Mouse (Mus musculus): ENCODE data around the gene Fras1. TPM values are rescaled to one million over a fixed set of nuclear protein-coding genes. Genes with fewer than 3 reads are reported as not detected.
A peak's percentile ranks its signal among the peaks of the same experiment; 100 is the strongest.

Fras1 gene
- 1.2 and 1.7 TPM in 2 replicates for polyA plus RNA-seq (2015; fragmentation: Nextera tagmentation; extraction: Ambion mirVana)

DNA sequence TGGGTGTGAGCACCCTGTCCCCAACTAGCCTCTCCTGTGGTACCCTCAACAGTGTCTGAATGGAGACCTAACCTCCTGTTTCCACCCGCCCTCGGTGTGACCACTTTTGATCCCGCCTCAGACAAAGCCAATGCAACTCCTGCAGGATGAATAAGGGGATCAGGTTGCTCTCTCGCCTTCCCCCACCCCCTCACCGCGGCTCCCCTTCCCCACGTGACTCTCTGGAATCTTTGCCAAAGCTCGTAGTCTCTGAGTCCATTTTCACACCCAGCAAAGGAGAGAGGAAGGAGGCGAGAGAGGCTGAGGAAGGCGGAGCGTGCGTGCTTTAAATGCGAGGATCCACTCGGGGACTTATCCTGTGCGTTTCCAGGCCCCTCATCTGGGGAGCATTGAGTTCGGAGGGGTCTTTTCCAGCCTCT is at the start of gene Fras1:
Fras1 (plus strand) TSS at position 389 of the 419 bp plus-strand sequence.
- Histone ChIP-seq H3K27ac (no peak within 1 kb of the TSS), H3K9me3 (replicated peaks) (no peaks in the 10 kb centered on the region), H3K9ac (peak within 1 kb of the TSS; percentile 10), H3K4me3 (replicated peaks) (peak within 1 kb of the TSS; percentile 56), H3K36me3 (no peaks in the 10 kb centered on the region), H3K27me3 (peaks cover 56% of the 10 kb centered on the region), H3K4me1 (replicated peaks) (0 out of 2 replicates have a peak, but pooled peaks cover 8% of the 10 kb centered on the region), H3K4me2 (peak within 1 kb of the TSS; percentile 56)
- WGBS (ENCODE audit: insufficient replicate concordance), result 2% methylated on average over 16 of the region's 16 CpGs
- 0 out of 2 replicates have a peak, but pooled peaks have one; percentile 15 for ATAC-seq (ENCODE audit: low read depth)
- no peak for DNase-seq

DNA sequence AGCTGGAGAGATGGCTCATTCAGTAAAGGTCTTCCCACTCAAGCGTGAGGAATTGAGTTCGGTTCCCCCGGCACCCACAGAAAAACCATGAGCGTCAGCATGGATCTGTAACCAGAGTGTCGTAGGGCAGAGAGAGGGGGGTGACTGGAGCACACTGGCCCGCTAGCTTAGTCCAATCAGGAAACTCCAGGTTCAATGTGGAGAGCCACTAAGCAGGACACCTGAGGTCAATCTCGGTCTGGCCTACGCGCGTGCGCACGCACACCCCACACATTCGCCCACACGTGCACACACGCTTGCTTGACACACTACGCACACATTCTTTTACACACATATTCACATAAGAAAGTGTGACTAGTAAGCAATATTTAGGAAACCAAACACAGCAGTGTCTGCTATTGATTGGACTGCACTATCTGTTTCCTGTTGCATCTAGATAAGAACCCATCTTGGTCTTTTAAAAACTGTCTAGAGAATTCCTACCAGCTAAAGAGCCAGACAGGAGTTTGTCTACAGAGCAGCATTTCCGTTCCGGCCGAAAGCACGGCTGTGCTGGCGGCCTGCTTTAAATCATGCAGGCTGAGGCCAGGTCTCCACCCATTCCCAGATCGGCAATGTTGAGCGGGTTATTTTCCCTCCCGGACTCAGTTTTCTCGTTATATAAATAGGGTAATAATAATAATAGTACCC is 42.6 kb upstream of the Fras1 start:
- 82% methylated on average over 25 of the region's 25 CpGs for WGBS (ENCODE audit: insufficient replicate concordance)
- ATAC-seq (ENCODE audit: low read depth) (no peak), DNase-seq (no peak)
- H3K36me3 ChIP-seq, result no peaks in the 10 kb centered on the region
- no peak overlapping the region for H3K4me3 ChIP-seq (replicated peaks)
- H3K9me3 ChIP-seq (replicated peaks), result no peaks in the 10 kb centered on the region
- no peaks in the 10 kb centered on the region for H3K4me1 ChIP-seq (replicated peaks)
- no peak overlapping the region for H3K9ac ChIP-seq
- H3K27ac ChIP-seq, result no peak overlapping the region
- H3K27me3 ChIP-seq, result no peaks in the 10 kb centered on the region
- H3K4me2 ChIP-seq, result no peak overlapping the region

DNA sequence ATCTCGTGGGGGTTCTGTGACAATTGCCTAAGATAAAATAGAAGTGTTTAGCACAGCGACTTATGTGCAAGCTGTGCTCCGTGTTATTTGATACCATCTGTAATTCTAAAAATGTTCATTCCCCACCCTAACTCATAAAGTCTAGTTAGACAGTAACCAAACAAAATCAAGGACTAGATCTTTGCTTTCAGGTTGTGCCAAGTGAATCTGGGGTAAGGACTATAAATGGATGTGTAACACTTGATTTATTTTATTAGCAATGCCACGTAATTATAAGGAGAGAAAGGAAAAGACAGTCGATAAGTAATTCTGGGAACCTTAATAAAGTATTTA is 42.1 kb upstream of the Fras1 start:
- ATAC-seq (ENCODE audit: low read depth), result no peak

DNA sequence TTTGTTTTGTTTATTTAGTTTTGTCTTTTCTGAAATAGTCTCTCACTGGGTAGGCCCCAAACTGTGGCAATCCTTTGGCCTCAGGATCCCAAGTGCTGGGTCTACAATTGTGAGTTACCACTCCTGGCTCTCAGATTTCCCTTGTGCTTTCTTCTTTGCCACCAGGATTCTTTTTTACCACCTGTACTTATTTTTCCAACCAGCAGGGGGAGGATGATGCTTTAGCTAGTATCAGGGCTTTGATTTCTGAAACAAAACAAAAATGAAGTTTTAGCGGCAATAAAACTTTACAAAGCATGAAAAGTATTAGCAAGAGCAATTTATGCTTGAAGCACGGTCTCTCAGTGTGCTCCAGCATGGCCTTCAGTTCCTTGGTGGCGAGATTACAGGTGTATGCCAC is 39.8 kb upstream of the Fras1 start:
- Histone ChIP-seq H3K4me2 (no peak overlapping the region), H3K4me3 (replicated peaks) (no peak overlapping the region), H3K9me3 (replicated peaks) (no peaks in the 10 kb centered on the region), H3K27me3 (no peaks in the 10 kb centered on the region), H3K27ac (no peak overlapping the region), H3K9ac (no peak overlapping the region), H3K36me3 (no peaks in the 10 kb centered on the region), H3K4me1 (replicated peaks) (no peaks in the 10 kb centered on the region)
- 48% methylated on average over 3 of the region's 3 CpGs for WGBS (ENCODE audit: insufficient replicate concordance)
- DNase-seq (no peak), ATAC-seq (ENCODE audit: low read depth) (no peak)

More for the DNA sequence above, 42.1 kb upstream of the Fras1 start:
- Histone ChIP-seq H3K36me3 (no peaks in the 10 kb centered on the region), H3K9ac (no peak overlapping the region), H3K9me3 (replicated peaks) (no peaks in the 10 kb centered on the region), H3K4me2 (no peak overlapping the region), H3K27ac (no peak overlapping the region), H3K27me3 (no peaks in the 10 kb centered on the region), H3K4me1 (replicated peaks) (no peaks in the 10 kb centered on the region), H3K4me3 (replicated peaks) (no peak overlapping the region)
- 68% methylated on average over 5 of the region's 5 CpGs for WGBS (ENCODE audit: insufficient replicate concordance)
- no peak for DNase-seq

DNA sequence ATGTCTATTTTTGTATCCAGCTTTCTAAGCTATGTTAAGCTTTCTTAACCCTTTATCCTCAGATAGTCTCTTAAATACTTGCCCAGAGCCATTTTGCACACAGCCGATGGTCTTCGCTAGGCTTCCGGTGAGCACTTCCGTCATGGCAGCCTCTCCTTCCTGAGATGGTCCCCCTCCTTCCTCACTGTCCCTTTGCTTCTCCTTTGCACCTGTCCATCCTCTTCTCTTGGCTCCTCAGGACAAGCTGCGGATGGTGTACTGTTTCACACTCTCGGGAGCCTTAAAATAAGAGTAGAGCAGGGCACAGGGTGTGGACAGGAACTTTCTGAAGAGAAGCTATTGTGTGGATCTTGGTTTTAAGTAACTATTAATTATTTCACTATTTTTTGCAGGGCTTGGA is 33.2 kb upstream of the Fras1 start:
- Histone ChIP-seq H3K36me3 (no peaks in the 10 kb centered on the region), H3K27me3 (no peaks in the 10 kb centered on the region), H3K9ac (no peak overlapping the region), H3K9me3 (replicated peaks) (no peaks in the 10 kb centered on the region), H3K4me3 (replicated peaks) (no peak overlapping the region), H3K27ac (no peak overlapping the region), H3K4me2 (no peak overlapping the region), H3K4me1 (replicated peaks) (no peaks in the 10 kb centered on the region)
- ATAC-seq (ENCODE audit: low read depth) (no peak), DNase-seq (no peak)
- WGBS (ENCODE audit: insufficient replicate concordance), result 82% methylated on average over 6 of the region's 6 CpGs

DNA sequence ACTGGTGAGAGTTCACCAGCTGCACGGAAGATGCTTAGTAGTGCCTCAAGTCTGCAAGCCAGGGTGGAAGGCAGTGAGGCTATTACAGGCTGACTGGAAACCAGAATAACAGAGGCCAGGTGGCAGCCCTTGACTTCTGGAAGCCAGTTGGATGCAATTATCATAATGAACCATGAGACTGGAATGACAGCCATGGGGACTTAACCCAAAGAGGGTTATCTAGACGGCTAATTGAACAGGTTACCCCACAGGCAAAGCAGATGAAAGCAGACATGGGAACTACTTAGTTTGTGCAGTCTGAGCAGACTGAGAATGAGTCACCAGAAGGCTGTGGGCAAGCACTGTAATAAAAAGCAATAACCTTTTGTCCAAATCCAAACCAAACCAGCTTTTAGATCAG is 28.8 kb upstream of the Fras1 start:
- no peak overlapping the region for H3K27ac ChIP-seq
- no peak overlapping the region for H3K4me3 ChIP-seq (replicated peaks)
- no peak for DNase-seq
- H3K4me2 ChIP-seq, result no peak overlapping the region
- no peak for ATAC-seq (ENCODE audit: low read depth)
- H3K9ac ChIP-seq, result no peak overlapping the region
- no peaks in the 10 kb centered on the region for H3K36me3 ChIP-seq
- no peaks in the 10 kb centered on the region for H3K9me3 ChIP-seq (replicated peaks)
- H3K27me3 ChIP-seq, result no peaks in the 10 kb centered on the region
- H3K4me1 ChIP-seq (replicated peaks), result no peaks in the 10 kb centered on the region
- WGBS (ENCODE audit: insufficient replicate concordance), result 64% methylated on average over 2 of the region's 2 CpGs

DNA sequence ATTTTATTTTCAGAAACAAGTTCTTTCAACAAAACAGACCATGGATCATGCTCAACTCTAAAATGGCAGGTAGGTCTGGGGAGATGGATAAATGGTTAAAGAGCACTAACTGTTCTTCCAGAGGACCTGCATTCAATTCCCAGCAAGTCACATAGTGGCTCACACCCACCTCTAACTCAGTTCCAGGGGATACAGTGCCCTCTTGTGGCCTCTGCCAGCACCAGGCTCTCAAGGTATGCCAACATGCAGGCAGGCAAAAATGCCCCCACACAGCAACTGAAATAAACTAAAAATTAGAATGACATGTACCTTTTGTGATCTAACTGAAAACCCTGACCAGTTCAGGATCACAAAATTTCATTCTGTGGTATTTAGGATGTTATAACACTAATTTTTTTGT is 21.8 kb upstream of the Fras1 start:
- ATAC-seq (ENCODE audit: low read depth) (no peak), DNase-seq (no peak)
- no peak overlapping the region for H3K9ac ChIP-seq

DNA sequence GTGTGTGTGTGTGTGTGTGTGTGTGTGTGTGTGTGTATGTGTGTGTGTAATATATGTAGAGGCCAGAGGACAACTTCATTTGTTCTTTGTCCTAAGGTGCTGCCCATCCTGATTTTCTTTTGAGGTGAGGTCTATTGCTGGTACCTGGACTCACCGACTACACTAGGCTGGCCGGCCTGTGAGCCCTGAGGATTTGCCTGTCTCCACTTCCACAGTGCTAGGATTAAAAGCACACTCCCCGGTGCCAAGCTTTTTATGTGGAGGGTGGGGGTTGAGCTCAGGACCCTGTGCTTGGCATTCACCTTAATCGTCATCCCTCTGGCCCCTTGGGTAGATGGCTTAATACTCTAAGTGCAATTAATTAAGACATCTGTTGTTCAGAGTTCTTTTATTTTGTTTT is 9.8 kb upstream of the Fras1 start:
- Histone ChIP-seq H3K4me2 (no peak overlapping the region), H3K27ac (no peak overlapping the region), H3K4me3 (replicated peaks) (no peak overlapping the region), H3K9me3 (replicated peaks) (no peaks in the 10 kb centered on the region), H3K9ac (no peak overlapping the region), H3K4me1 (replicated peaks) (no peaks in the 10 kb centered on the region), H3K27me3 (no peaks in the 10 kb centered on the region), H3K36me3 (no peaks in the 10 kb centered on the region)
- 55% methylated on average over 4 of the region's 4 CpGs for WGBS (ENCODE audit: insufficient replicate concordance)
- ATAC-seq (ENCODE audit: low read depth), result no peak
- no peak for DNase-seq

More for the DNA sequence above, 21.8 kb upstream of the Fras1 start:
- Histone ChIP-seq H3K27me3 (no peaks in the 10 kb centered on the region), H3K9me3 (replicated peaks) (no peaks in the 10 kb centered on the region), H3K4me3 (replicated peaks) (no peak overlapping the region), H3K27ac (no peak overlapping the region), H3K4me1 (replicated peaks) (no peaks in the 10 kb centered on the region), H3K36me3 (no peaks in the 10 kb centered on the region), H3K4me2 (no peak overlapping the region)

DNA sequence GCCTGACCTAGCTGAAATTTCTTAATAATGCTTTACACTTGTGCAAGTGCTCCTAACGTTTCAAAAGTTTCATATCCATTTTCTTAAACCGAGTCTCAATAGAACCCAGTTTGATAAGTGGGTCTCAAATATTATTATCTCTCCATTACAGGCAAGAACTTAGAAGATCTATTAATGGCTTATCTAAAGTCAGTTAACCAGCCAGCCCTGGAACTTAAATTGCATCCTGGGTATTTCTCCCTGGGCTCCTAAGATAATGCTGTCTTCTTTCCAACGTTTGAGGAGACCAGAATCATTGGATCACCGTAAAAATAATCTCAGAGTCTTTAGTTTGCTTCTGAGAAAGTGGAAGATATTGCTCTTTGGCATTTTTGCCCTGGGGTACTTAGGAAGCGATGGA is 8.2 kb upstream of the Fras1 start:
- no peak overlapping the region for H3K9ac ChIP-seq
- no peak overlapping the region for H3K4me2 ChIP-seq
- no peaks in the 10 kb centered on the region for H3K27me3 ChIP-seq
- no peaks in the 10 kb centered on the region for H3K4me1 ChIP-seq (replicated peaks)
- no peaks in the 10 kb centered on the region for H3K36me3 ChIP-seq
- H3K4me3 ChIP-seq (replicated peaks), result no peak overlapping the region
- no peaks in the 10 kb centered on the region for H3K9me3 ChIP-seq (replicated peaks)
- 42% methylated on average over 5 of the region's 5 CpGs for WGBS (ENCODE audit: insufficient replicate concordance)
- no peak for DNase-seq
- ATAC-seq (ENCODE audit: low read depth), result no peak
- no peak overlapping the region for H3K27ac ChIP-seq

DNA sequence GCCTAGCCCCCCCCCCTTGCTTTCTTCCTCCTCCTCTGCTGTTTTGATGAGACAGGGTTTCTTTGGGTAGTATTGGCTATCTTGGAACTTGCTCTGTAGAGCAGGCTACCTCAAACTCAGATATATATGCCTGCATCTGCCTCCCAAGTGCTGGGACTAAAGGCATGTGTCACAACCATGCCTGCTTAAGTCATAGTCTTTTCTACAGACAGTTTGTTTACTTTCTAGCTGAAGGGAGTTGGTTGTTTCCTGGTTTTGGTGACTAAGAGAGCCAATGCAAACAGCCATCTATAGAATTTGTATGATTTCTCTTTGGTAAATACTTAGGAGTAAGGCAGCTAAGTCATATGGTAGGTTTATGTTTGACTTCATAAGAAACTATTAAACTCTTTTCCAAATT is 6.5 kb upstream of the Fras1 start:
- H3K9ac ChIP-seq, result no peak overlapping the region
- H3K4me1 ChIP-seq (replicated peaks), result no peaks in the 10 kb centered on the region
- H3K4me3 ChIP-seq (replicated peaks), result no peak overlapping the region
- DNase-seq (no peak), ATAC-seq (ENCODE audit: low read depth) (no peak)
- H3K27me3 ChIP-seq, result peaks cover 10% of the 10 kb centered on the region
- no peak overlapping the region for H3K27ac ChIP-seq
- H3K4me2 ChIP-seq, result no peak overlapping the region
- no peaks in the 10 kb centered on the region for H3K9me3 ChIP-seq (replicated peaks)
- no peaks in the 10 kb centered on the region for H3K36me3 ChIP-seq

DNA sequence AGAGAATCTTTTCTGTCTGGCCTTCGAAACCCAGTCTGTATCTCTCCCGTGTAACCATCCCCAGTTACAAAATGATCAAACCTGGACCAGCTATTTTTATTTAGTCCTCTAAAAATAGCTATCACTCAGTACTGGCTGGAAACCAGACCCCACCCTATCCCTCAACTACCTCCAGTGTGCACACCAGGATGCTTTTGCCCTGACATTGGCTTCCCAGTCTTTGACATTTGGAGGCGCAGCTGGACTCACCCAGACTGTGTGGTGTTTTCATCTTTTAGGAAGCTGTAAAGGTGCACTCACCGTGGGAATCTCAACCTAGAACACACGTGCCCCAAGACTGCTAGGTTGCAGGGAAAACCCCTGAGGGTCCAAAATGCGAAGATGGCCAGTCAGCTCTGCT is 649 bp upstream of the Fras1 start:
- Histone ChIP-seq H3K9ac (no peak overlapping the region), H3K4me2 (peak overlapping the region; percentile 56), H3K9me3 (replicated peaks) (no peaks in the 10 kb centered on the region), H3K4me3 (replicated peaks) (peak overlapping the region; percentile 56; the same call in 1 of the 2 replicates), H3K27ac (no peak overlapping the region), H3K27me3 (peaks cover 56% of the 10 kb centered on the region), H3K36me3 (no peaks in the 10 kb centered on the region), H3K4me1 (replicated peaks) (0 out of 2 replicates have a peak, but pooled peaks cover 8% of the 10 kb centered on the region)
- WGBS (ENCODE audit: insufficient replicate concordance), result 29% methylated on average over 6 of the region's 6 CpGs
- no peak for ATAC-seq (ENCODE audit: low read depth)
- DNase-seq, result no peak

Measured in liver, embryonic 13.5 days (tissue).